In the genomic region with DNA sequence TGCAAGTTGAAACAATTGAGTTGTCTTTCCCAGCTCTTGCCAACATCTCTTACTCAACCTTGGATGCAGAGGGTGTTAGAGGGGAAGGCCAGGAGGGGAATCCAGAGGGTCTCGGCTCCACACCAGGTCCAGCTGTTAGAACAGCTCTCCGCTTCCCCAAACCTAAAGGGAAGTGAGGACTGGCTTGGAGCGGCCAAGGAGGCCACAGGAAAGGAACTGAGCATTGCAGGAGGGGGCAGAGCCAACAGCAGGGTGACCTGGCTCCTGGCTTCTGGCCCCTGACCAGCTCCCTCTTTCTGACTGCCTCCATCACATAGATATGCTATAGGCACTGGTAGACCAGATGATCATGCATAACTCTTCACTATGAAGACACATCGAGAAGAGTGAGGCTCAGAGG, we compare ENCODE assay signal across 25 mouse cellular contexts.
DNase-seq lines count a peak whose midpoint lies in the region; ATAC-seq and TF ChIP-seq lines count a peak whose summit lies in the region.
"Had no signal": no experiment of that assay in that cellular context is flagged by ENCODE, and none has a peak within 500 bp of the region (broad histone marks: within the 10 kb centered on the region; RNA-seq: fewer than 3 reads in every experiment).

No protein-coding gene starts in this region.

- H3K27me3 ChIP-seq in hindbrain, embryonic 15.5 days = no peaks in the 10 kb centered on the region
- H3K27me3 ChIP-seq in hindbrain, embryonic 12.5 days = no peaks in the 10 kb centered on the region
- no peaks in the 10 kb centered on the region for H3K27me3 ChIP-seq in lung, embryonic 16.5 days (ENCODE audit: control insufficient read depth, insufficient read depth, low read depth, low read length)
- H3K27me3 ChIP-seq in stomach, postnatal 0 days (ENCODE audit: control insufficient read depth, insufficient read depth, low read length) = no peaks in the 10 kb centered on the region
- H3K27me3 ChIP-seq: heart, embryonic 13.5 days; midbrain, embryonic 15.5 days; neural tube, embryonic 13.5 days had no signal

- H3K27ac ChIP-seq in hindbrain, embryonic 15.5 days (replicated peaks) = no peak overlapping the region
- no peak overlapping the region for H3K27ac ChIP-seq in hindbrain, embryonic 12.5 days
- peak overlapping the region; percentile 98 for H3K27ac ChIP-seq in lung, embryonic 16.5 days (ENCODE audit: low read length)
- peak overlapping the region; percentile 30; the same call in 1 of the 2 replicates for H3K27ac ChIP-seq in stomach, postnatal 0 days (replicated peaks)
- H3K27ac ChIP-seq: gastrocnemius, adult 2 months; heart, embryonic 13.5 days; liver, embryonic 14.5 days; midbrain, embryonic 15.5 days; neural tube, embryonic 13.5 days had no signal

- no peaks in the 10 kb centered on the region for H3K9me3 ChIP-seq in hindbrain, embryonic 15.5 days
- no peaks in the 10 kb centered on the region for H3K9me3 ChIP-seq in hindbrain, embryonic 12.5 days (replicated peaks)
- H3K9me3 ChIP-seq in lung, embryonic 16.5 days (ENCODE audit: control insufficient read depth, low read length) = no peaks in the 10 kb centered on the region
- no peaks in the 10 kb centered on the region for H3K9me3 ChIP-seq in stomach, postnatal 0 days (ENCODE audit: control insufficient read depth, low read length)
- H3K9me3 ChIP-seq: heart, embryonic 13.5 days; midbrain, embryonic 15.5 days; neural tube, embryonic 13.5 days had no signal

- ATAC-seq in hindbrain, embryonic 15.5 days (ENCODE audit: low FRiP score, low read depth) = 0 out of 2 replicates have a peak, but pooled peaks have one; percentile 3
- no peak for ATAC-seq in hindbrain, embryonic 12.5 days (ENCODE audit: low FRiP score)
- ATAC-seq in lung, embryonic 16.5 days (ENCODE audit: low read depth) = no peak
- ATAC-seq in granulocyte monocyte progenitor cell, adult 5-6 weeks (replicated peaks; ENCODE audit: poor library complexity, severe bottlenecking) = peak; percentile 86
- no peak for ATAC-seq in stomach, postnatal 0 days (ENCODE audit: low FRiP score, low TSS enrichment)
- ATAC-seq: CD4-positive, CD25-positive, alpha-beta regulatory T cell, adult 4 months; forebrain, embryonic 16.5 days had no signal

- TF ChIP-seq CTCF in stomach, postnatal 0 days (IDR thresholded peaks at IDR 0.05; ENCODE audit: low read depth) = no peak

- H3K4me2 ChIP-seq in hindbrain, embryonic 15.5 days = no peak overlapping the region
- H3K4me2 ChIP-seq in hindbrain, embryonic 12.5 days (replicated peaks) = no peak overlapping the region
- peak overlapping the region; percentile 42; the same call in 1 of the 2 replicates for H3K4me2 ChIP-seq in lung, embryonic 16.5 days (ENCODE audit: low read depth, low read length)
- H3K4me2 ChIP-seq in stomach, postnatal 0 days (replicated peaks; ENCODE audit: low read depth) = no peak overlapping the region
- H3K4me2 ChIP-seq: heart, embryonic 13.5 days; midbrain, embryonic 15.5 days; neural tube, embryonic 13.5 days had no signal

- no peak overlapping the region for H3K9ac ChIP-seq in hindbrain, embryonic 15.5 days
- H3K9ac ChIP-seq in hindbrain, embryonic 12.5 days = no peak overlapping the region
- no peak overlapping the region for H3K9ac ChIP-seq in lung, embryonic 16.5 days (ENCODE audit: low read length)
- no peak overlapping the region for H3K9ac ChIP-seq in stomach, postnatal 0 days (ENCODE audit: low read length)
- H3K9ac ChIP-seq: heart, embryonic 13.5 days; liver, embryonic 14.5 days; midbrain, embryonic 15.5 days; neural tube, embryonic 13.5 days had no signal

- TF ChIP-seq EP300 in stomach, postnatal 0 days (optimal IDR thresholded peaks at IDR 0.05) = no peak

- H3K36me3 ChIP-seq in hindbrain, embryonic 15.5 days = no peaks in the 10 kb centered on the region
- H3K36me3 ChIP-seq in hindbrain, embryonic 12.5 days = 0 out of 2 replicates have a peak, but pooled peaks cover 3% of the 10 kb centered on the region
- no peaks in the 10 kb centered on the region for H3K36me3 ChIP-seq in lung, embryonic 16.5 days (ENCODE audit: control insufficient read depth, insufficient read depth, low read length)
- H3K36me3 ChIP-seq in stomach, postnatal 0 days (ENCODE audit: control insufficient read depth, insufficient read depth, low read length) = no peaks in the 10 kb centered on the region
- H3K36me3 ChIP-seq: midbrain, embryonic 15.5 days; neural tube, embryonic 13.5 days had no signal

- H3K4me1 ChIP-seq in hindbrain, embryonic 15.5 days (replicated peaks) = peaks cover 14% of the 10 kb centered on the region
- peaks cover 18% of the 10 kb centered on the region for H3K4me1 ChIP-seq in hindbrain, embryonic 12.5 days
- peaks cover 15% of the 10 kb centered on the region for H3K4me1 ChIP-seq in lung, embryonic 16.5 days (replicated peaks; ENCODE audit: control insufficient read depth, insufficient read depth, low read length)
- peaks cover 10% of the 10 kb centered on the region; the same call in 1 of the 2 replicates for H3K4me1 ChIP-seq in stomach, postnatal 0 days (replicated peaks; ENCODE audit: control insufficient read depth, insufficient read depth)

- H3K4me3 ChIP-seq in hindbrain, embryonic 15.5 days = no peak overlapping the region
- H3K4me3 ChIP-seq in hindbrain, embryonic 12.5 days = no peak overlapping the region
- no peak overlapping the region for H3K4me3 ChIP-seq in lung, embryonic 16.5 days (ENCODE audit: low read length)
- no peak overlapping the region for H3K4me3 ChIP-seq in stomach, postnatal 0 days (ENCODE audit: low read depth, low read length)
- H3K4me3 ChIP-seq: gastrocnemius, adult 2 months; heart, embryonic 13.5 days; midbrain, embryonic 15.5 days; neural tube, embryonic 13.5 days had no signal

- DNase-seq in lung, postnatal 10 days = no peak
- DNase-seq in stomach, postnatal 0 days (ENCODE audit: low spot score) = no peak
- no peak for DNase-seq in embryo, embryonic 10 days (ENCODE audit: low spot score)
- DNase-seq: adrenal gland, postnatal 14 days; cerebellum, adult 11-12 months; cerebellum, adult 9-11 months; gastrocnemius, adult 2 months; gastrocnemius, postnatal 36 days; heart, postnatal 14 days; kidney, adult 2 months; kidney, postnatal 36 days; liver; lung, postnatal 4 days; right cerebral cortex, postnatal 14 days; thymus, postnatal 14 days had no signal

- 90% methylated on average over 4 of the region's 4 CpGs for WGBS in hindbrain, embryonic 15.5 days
- 88% methylated on average over 4 of the region's 4 CpGs for WGBS in hindbrain, embryonic 12.5 days
- WGBS in lung, embryonic 16.5 days = 77% methylated on average over 4 of the region's 4 CpGs
- 68% methylated on average over 4 of the region's 4 CpGs for WGBS in stomach, postnatal 0 days

Comparison
In these comparisons a context has a peak if more than half of its experiments do, and no peak if none do; other contexts are left out.
1. ATAC-seq: peak in hindbrain, embryonic 15.5 days (single experiment) and granulocyte monocyte progenitor cell, adult 5-6 weeks (single experiment); none in hindbrain, embryonic 12.5 days (single experiment), lung, embryonic 16.5 days (single experiment) and stomach, postnatal 0 days (single experiment).
2. H3K27ac ChIP-seq: peak in lung, embryonic 16.5 days (single experiment) and stomach, postnatal 0 days (single experiment); none in hindbrain, embryonic 15.5 days (single experiment) and hindbrain, embryonic 12.5 days (single experiment).